Mouse (Mus musculus) E14TG2a.4 (cell line): ENCODE measurements at regions not wholly inside any gene's neighbourhood (a gene's known extent, or its start where the extent isn't known, plus 50 kb on each side); places are given as distances from the start of the nearest gene placed in this dataset.

Experiments
- H3K27me3 ChIP-seq: 2 replicates; pipeline ENCODE4 v1.6.1; 2014; ENCODE audit warnings: low read length, control low read depth; ENCODE audit not compliant: insufficient read depth
- H3K36me3 ChIP-seq: 2 replicates; pipeline ENCODE4 v1.6.1; 2014; ENCODE audit warnings: low read length, control low read depth; ENCODE audit not compliant: insufficient read depth
- H3K4me1 ChIP-seq: replicated peaks from 2 replicates; pipeline ENCODE4 v1.6.1; 2014; ENCODE audit warnings: low read depth, low read length, control low read depth
- H3K4me3 ChIP-seq: replicated peaks from 2 replicates; pipeline ENCODE4 v1.5.1; 2014; ENCODE audit warnings: mild to moderate bottlenecking, low read length
- H3K9me3 ChIP-seq: 2 replicates; pipeline ENCODE4 v1.6.1; 2014; ENCODE audit warnings: low read length, control low read depth
- CTCF ChIP-seq: conservative IDR thresholded peaks from 2 replicates; pipeline ENCODE4 v1.5.1; 2014; ENCODE audit warnings: low read length
- NANOG ChIP-seq: IDR thresholded peaks from 2 replicates; pipeline ENCODE4 v1.6.1; 2014; ENCODE audit warnings: borderline replicate concordance, low read length, mixed read lengths
- POU5F1 ChIP-seq: IDR thresholded peaks from 2 replicates; pipeline ENCODE4 v1.6.1; 2014; ENCODE audit warnings: low read length, borderline replicate concordance

GRCm38 (mm10) chr4:50036079-50036478 is 190.5 kb upstream of the Grin3a start:
- Histone ChIP-seq H3K9me3 (no peaks in the 10 kb centered on the region), H3K4me3 (no peak overlapping the region), H3K27me3 (no peaks in the 10 kb centered on the region), H3K36me3 (no peaks in the 10 kb centered on the region), H3K4me1 (no peaks in the 10 kb centered on the region)
- no peak for TF ChIP-seq NANOG
- peak; percentile 18 for TF ChIP-seq CTCF

- Histone ChIP-seq H3K4me3 (no peak overlapping the region), H3K36me3 (no peaks in the 10 kb centered on the region), H3K9me3 (no peaks in the 10 kb centered on the region), H3K4me1 (no peaks in the 10 kb centered on the region), H3K27me3 (no peaks in the 10 kb centered on the region)
- TF ChIP-seq POU5F1, result no peak
- no peak for TF ChIP-seq NANOG
- no peak for TF ChIP-seq CTCF
These were observed 179.8 kb upstream of the Grin3a start for GRCm38 (mm10) chr4:50025356-50025755.
